Mouse (Mus musculus) right cerebral cortex, adult 2 months (tissue): ENCODE measurements around the gene Gm43517.

ENCODE experiments used
- DNase-seq, 2 experiments: peaks; one replicate each; pipeline ENCODE4 v3.0.0; 2021 to 2022; ENCODE audit warnings: low spot score in 2 of 2

The Gm43517 gene

GRCm38 (mm10) chr12:49385631-49385990, 637 bp downstream of the Gm43517 start:
- no peak for DNase-seq

GRCm38 (mm10) chr12:49386081-49386805, 1.3 kb downstream of the Gm43517 start:
- no peak for DNase-seq

DNA sequence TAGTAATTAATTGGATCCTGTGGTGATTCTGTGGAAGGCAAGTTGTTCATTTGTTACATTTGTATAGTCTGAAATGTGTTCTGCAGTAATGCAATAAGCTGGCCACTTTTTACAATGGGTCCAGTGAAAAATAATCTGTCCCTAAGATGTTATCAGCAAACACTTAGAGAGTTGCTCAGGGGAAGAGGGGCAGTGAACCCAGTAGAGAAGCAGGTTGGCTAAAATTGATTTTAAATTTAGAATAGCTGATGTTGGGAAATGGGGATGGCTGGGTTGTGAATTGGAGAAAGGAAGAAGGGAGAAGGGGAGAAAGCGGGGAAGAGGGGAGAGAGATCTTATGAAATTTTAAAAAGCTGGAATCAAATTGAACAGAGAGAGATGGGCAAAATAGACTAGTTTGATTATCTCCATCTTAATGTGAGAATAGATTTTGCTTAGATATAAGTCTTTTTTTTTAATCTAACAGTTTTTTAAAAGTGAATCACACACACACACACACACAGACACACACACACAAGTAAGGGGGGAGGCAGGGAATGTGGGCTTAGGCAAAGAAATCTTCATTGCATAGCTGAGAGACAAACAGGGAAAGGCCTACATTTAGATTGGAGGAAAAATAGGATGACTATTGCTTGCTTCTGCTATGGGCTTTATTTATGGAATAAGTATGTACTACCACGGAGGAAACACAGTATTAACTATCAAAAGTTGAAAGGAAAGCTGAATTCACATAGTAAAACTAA, 3.1 kb downstream of the Gm43517 start:
- no peak for DNase-seq

- no peak for DNase-seq
Observed at GRCm38 (mm10) chr12:49389666-49390065, 4.7 kb downstream of the Gm43517 start.

DNA sequence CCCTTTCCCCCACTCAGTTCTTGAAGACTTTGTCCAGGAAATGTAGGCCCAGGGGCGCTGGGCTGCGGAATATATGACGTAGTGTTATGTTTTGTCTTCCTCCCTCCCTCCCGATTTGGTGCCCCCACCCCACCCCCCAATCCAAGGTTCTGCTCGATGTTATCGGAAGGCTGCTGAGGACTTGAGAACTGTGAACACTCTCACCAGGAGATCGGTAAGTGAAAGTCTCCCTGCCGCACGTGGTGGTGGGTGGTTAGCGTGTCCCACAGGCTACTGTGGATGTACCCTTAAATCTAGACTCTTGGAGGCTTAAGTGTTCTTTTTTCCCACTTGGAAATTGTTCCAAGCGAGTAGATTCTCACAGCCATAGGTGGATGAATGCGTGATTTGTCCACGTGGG, 5.3 kb downstream of the Gm43517 start:
- DNase-seq = peak in 1 of 2 experiments; percentile 53

DNA sequence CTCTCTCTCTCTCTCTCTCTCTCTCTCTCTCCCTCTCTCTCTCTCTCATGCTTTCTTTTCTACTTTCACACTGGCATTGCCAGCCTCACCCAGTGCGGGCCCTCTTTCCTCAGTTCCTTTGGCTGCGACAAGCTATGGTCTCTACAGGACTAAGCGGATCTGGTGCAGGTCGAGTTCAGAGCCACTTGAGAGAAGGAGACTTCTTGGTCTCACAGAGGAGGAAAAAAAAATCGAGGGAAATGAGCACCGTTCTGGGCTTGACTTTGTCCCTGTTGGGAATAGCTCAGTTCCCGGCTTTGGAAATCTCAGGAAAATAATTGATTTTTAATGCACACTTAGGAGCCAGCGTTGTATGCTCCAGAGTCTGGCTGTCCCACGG, 5.9 kb downstream of the Gm43517 start:
- no peak for DNase-seq

DNA sequence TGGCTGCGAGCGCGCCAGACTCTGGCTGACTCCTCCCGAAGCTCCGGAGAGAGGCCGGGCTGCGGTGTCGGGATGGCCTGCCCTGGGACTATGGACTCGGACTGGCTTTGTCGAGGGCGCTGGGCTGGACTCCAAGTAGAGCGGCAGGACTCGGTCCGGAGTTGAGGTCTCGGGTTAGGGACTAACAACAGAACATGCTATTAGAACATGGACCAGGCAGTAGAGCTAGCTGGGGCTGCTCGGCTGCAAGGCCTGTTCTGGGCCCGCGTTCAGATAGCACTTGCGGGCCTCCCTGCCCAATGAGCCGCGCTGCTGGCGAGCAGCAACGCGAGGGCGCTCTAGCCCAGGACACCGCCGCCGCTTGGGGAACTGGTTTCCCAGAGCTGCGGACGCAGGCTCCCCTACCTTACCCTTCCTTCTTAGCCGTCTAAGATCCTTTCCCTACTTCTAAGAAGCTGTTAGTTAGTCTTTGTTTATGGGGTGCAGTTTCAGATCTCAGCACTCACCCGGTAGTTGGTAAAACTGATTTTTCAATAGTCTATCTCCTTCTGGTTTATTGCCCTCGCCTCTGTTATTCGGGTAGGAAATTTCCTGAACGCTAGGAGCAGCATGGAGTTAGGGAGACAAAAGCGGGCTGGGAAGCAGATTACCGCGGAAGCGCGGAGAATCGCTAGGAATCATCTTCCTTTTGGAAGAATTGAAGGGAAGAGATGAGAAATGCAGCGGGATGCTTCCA, 6.5 kb downstream of the Gm43517 start:
- DNase-seq = peak; percentile 70 to 76

DNA sequence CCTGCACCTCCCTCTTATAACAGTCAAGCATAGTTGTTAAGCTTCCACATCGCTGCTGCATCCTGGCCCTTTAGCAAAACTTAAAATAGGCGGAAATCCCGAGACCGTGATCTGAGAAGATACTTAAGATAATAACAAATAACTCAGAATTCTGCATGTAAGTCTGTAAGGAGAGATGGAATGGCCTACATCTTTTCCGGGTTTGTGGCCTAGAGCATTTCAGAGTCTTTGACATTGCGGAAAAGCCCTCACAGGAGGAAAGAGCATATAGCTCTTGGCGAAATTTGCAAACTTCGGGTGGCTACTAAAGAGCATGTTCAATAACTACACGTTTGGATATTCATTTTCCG, 7.0 kb downstream of the Gm43517 start:
- peak in 1 of 2 experiments; percentile 43 for DNase-seq

DNA sequence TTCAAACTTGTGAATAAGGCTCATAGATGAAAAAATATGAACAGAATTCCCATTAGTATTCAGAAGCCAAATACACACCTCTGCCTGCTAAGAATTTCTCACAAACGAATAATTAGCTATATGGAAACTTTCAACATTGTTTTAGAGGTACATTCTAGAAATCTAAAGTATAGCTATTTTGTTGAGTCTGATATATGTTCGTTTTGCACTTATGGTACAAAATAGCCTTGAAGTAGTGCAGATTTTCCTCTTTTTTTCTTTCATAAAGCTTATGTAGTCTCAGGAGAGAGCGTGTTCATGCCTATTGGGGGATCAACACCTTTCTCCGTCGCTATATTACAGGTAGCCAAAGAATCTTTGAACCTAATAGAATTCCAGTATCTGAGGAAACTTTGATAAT, 7.9 kb downstream of the Gm43517 start:
- no peak for DNase-seq

- no peak for DNase-seq
Observed at GRCm38 (mm10) chr12:49393639-49394038, 8.7 kb downstream of the Gm43517 start.

DNA sequence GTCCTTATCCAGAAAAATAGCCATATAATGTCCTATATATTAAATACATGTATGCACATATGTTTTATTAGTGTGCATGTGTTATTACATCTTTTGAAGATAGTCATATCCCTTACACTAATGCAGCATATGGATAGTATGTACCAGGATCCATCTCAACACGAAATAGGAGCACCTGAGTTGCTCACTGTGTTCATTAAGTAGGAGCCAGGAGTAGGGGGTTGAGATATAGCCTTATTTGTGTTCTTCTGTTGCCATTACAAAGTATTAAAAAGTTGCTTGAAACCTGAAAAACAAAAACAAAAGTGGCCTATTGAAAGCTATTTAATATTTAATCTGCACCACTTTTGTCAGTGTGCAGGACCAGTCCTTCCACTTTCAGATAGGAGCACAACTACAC, 9.2 kb downstream of the Gm43517 start:
- DNase-seq = no peak

- peak in 1 of 2 experiments; percentile 68 for DNase-seq
Observed at GRCm38 (mm10) chr12:49394836-49395235, 9.9 kb downstream of the Gm43517 start.

DNA sequence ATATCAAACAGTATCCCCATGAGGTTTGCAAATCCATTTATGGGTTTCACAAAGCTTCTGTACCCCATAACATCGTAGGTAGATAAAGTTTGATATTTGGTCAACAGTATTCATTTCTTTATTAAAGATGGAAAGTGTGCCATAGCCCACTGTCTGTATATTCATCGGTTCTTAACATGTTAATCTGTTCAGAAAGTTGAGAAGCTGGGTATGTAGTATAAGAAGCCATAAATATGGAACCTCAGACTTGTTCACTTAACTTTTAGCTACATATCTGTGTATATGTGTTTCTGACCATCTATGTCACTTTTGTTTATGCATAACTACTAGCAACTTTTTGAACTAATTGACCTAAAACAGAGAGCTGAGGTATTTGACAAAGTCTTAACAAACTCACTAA, 11.0 kb downstream of the Gm43517 start:
- DNase-seq = no peak

DNA sequence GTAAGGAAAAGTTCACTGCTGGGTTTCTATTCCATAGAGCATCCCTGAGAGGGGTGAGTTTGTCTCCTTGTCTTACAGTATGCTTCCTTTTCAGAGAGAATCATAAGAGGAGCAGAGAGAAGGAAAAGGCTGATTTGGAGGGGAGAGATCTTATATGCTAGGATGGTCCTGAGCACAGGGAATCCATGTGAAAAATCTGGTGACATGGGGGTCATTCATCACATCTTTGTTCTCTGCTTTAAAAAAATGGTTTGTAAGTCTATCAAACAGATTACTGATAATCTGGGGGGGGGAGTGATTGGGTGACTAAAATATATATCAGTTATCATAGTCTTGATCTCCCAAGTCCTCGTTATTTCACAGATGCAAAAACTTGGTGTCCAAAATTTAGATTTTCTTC, 11.8 kb downstream of the Gm43517 start:
- DNase-seq = no peak

DNA sequence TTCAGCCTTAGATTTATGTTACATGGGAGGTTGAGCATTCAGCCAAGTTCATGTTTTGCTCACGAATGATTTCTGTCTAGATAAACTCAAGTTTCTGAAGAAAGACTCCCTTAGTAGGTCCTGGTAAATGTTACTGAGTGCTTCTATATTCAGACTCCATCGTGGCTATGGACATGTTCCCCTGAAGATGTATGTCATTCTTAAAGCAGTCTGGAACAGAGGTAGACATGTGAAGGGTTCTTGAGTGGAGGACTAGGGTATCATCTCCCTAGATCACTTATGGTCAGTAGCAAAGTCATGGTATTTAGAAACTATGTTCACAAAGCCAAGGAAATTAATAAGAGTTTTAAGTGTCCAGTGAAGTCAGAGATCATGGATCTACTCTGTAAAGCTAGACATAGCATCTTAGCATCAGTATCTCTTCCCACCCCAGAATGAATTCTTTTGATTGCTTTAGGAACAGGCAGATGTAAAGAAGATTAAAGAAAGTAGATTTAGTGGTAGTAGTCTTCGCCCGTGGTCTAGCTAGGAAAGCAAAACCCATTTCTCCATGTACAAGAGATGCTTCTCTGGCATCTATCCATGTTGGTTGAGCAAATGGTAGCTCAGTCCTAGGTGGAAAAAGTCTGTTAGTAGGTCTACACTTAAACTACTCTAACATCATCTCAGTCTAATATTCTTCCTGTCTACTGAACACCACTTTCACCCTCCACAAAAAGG, 12.6 kb downstream of the Gm43517 start:
- no peak for DNase-seq

GRCm38 (mm10) chr12:49398163-49398540, 13.2 kb downstream of the Gm43517 start:
- DNase-seq = no peak

DNA sequence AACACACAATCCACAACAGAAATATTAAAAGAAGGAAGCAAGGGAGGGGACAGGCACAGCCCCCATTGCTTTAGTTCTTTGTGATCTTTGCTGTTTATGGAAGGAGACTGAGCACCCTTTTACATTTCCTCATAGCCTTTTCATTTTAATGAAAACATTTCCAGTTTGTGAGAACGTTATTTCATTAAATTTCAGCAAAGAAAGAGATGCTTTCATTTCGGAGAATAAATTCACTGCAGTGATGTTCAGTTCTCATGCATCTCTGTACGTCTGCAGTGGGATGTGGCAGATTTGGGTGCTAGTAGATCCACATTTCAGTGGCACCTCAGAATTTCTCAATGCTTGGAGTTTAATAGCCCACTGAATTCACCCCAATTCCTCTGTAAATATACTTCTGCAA, 13.7 kb downstream of the Gm43517 start:
- no peak for DNase-seq

- no peak for DNase-seq
Observed at GRCm38 (mm10) chr12:49399611-49400010, 14.6 kb downstream of the Gm43517 start.

- DNase-seq = peak in 1 of 2 experiments; percentile 50
Observed at GRCm38 (mm10) chr12:49400036-49400852, 15.3 kb downstream of the Gm43517 start.

- no peak for DNase-seq
Observed at GRCm38 (mm10) chr12:49400853-49401118, 15.8 kb downstream of the Gm43517 start.

- peak; percentile 67 to 75 for DNase-seq
Observed at GRCm38 (mm10) chr12:49401119-49401795, 16.3 kb downstream of the Gm43517 start.
